Mouse (Mus musculus): ENCODE results near the gene Pink1.

- TF ChIP-seq EP300 (IDR thresholded peaks at IDR 0.05; ENCODE audit: low read depth) (no peak), CTCF (IDR thresholded peaks at IDR 0.05; ENCODE audit: low read depth) (no peak)
Observed at GRCm38 (mm10) chr4:138324451-138324850, 1.7 kb downstream of the Pink1 start.

Measured in heart, postnatal 0 days (tissue).